Mouse (Mus musculus): ENCODE measurements around the gene 1600012H06Rik. TPM values are rescaled to one million over a fixed set of nuclear protein-coding genes. Genes with fewer than 3 reads are reported as not detected.
"Not testable (repeated sequence)": the region's sequence is repeated elsewhere in the genome, so short reads cannot be mapped to it uniquely, and the experiment has no call there.

1600012H06Rik gene
- polyA plus RNA-seq (2012): 0.07 and 0.19 TPM in 2 replicates

DNA sequence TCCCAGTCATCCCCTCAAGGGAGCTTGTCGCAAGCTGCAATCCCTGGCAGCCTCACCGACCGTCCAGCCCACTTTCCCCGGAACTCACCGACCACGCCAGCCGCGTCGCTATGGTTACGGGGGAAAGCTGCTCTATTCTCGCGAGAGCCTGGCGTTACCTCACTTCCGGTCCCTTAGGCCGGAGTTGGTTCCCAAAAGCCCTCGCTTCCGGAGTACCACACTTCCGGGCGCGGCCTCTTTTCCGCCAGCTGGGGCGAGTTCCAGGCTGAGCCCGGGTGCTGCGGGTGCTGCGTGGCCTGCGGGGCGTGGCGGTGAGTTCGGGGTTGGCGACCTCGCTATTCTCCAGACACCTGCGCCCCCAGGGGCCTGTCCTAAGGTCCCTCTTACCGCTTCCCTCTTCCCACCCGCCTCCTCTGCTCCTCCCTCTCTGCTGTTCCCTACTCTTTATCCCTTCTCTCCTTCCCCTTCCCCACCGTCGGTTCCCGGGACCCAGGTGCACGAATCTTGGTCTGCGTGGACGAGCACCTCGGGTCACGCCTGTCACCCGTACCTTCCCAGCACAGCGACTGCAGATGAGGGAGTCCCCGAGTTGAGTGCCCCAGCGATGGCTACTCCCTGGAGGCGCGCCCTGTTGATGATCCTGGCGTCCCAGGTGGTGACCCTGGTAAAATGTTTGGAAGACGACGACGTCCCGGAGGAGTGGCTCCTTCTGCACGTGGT lies at the start of gene 1600012H06Rik, which contains the start of gene Wdr27:
Gene 1600012H06Rik (plus strand): TSS at position 176 of the 720 bp plus-strand sequence.
Gene Wdr27 (minus strand): TSS at position 150 of the 720 bp plus-strand sequence.
- TF ChIP-seq GATA1 (IDR thresholded peaks at IDR 0.05; ENCODE audit: low read length) (no peak), TAL1 (IDR thresholded peaks at IDR 0.05; ENCODE audit: low read length) (no peak)
- H3K36me3 ChIP-seq (ENCODE audit: control insufficient read depth): peaks cover 45% of the 10 kb centered on the region
- peaks cover 27% of the 10 kb centered on the region for H3K4me1 ChIP-seq (ENCODE audit: control insufficient read depth)

DNA sequence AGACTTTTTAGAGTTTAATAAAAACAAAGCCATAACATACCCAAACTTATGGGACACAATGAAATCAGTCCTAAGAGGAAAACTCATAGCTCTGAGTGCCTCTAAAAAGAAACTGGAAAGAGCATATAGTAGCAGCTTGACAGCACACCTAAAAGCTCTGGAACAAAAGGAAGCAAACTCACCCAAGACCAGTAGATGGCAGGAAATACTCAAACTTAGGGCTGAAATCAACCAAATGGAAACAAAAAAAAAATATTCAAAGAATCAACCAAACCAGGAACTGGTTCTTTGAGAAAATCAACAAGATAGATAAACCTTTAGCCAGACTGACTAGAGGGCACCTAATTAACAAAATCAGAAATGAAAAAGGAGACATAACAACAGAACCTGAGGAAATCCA lies 47.9 kb upstream of the 1600012H06Rik start:
- H3K9me3 ChIP-seq (ENCODE audit: control insufficient read depth, low read length); H3K36me3 ChIP-seq (ENCODE audit: control insufficient read depth); H3K4me3 ChIP-seq (replicated peaks); H3K4me1 ChIP-seq (ENCODE audit: control insufficient read depth); H3K27me3 ChIP-seq (ENCODE audit: control insufficient read depth): not testable (repeated sequence)

More for the DNA sequence above, at the start of gene 1600012H06Rik, which contains the start of gene Wdr27:
- H3K9me3 ChIP-seq (ENCODE audit: control insufficient read depth, low read length): no peaks in the 10 kb centered on the region
- H3K4me3 ChIP-seq (replicated peaks): peak within 1 kb of the TSS; percentile 68
- no peaks in the 10 kb centered on the region for H3K27me3 ChIP-seq (ENCODE audit: control insufficient read depth)

DNA sequence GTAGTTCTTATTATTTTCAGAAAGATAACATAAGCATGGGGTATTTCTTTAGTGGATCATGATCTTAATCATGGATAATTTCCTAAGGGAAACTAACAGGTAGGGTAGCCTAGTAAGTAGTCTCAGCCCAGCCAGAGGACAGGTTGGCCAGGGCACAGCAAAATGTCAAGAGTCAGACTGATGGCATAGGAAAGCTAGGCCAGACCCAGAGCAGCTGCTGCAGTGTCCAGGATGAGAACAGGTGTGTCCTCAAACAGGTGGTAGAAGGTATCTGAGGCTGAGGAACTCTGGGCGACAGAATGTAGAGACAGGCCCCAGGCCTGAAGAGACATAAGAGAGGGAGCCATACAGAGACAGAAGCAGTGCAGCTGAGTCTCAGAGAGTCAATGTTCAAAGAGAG lies 44.0 kb upstream of the 1600012H06Rik start:
- Histone ChIP-seq H3K4me3 (replicated peaks) (no peak overlapping the region), H3K27me3 (ENCODE audit: control insufficient read depth) (no peaks in the 10 kb centered on the region), H3K4me1 (ENCODE audit: control insufficient read depth) (no peaks in the 10 kb centered on the region), H3K9me3 (ENCODE audit: control insufficient read depth, low read length) (no peaks in the 10 kb centered on the region), H3K36me3 (ENCODE audit: control insufficient read depth) (no peaks in the 10 kb centered on the region)
- TF ChIP-seq TAL1 (IDR thresholded peaks at IDR 0.05; ENCODE audit: low read length) (no peak), GATA1 (IDR thresholded peaks at IDR 0.05; ENCODE audit: low read length) (no peak)

GRCm38 (mm10) chr17:14903212-14903611 lies 39.8 kb upstream of the 1600012H06Rik start:
- no peak for TF ChIP-seq GATA1 (IDR thresholded peaks at IDR 0.05; ENCODE audit: low read length)
- TF ChIP-seq TAL1 (IDR thresholded peaks at IDR 0.05; ENCODE audit: low read length): no peak
- no peak overlapping the region for H3K4me3 ChIP-seq (replicated peaks)
- no peaks in the 10 kb centered on the region for H3K36me3 ChIP-seq (ENCODE audit: control insufficient read depth)
- no peaks in the 10 kb centered on the region for H3K4me1 ChIP-seq (ENCODE audit: control insufficient read depth)
- H3K9me3 ChIP-seq (ENCODE audit: control insufficient read depth, low read length): no peaks in the 10 kb centered on the region
- H3K27me3 ChIP-seq (ENCODE audit: control insufficient read depth): no peaks in the 10 kb centered on the region

GRCm38 (mm10) chr17:14904206-14904605 lies 38.8 kb upstream of the 1600012H06Rik start:
- H3K36me3 ChIP-seq (ENCODE audit: control insufficient read depth): no peaks in the 10 kb centered on the region
- H3K9me3 ChIP-seq (ENCODE audit: control insufficient read depth, low read length): no peaks in the 10 kb centered on the region
- H3K4me1 ChIP-seq (ENCODE audit: control insufficient read depth): no peaks in the 10 kb centered on the region
- H3K4me3 ChIP-seq (replicated peaks): no peak overlapping the region
- TF ChIP-seq TAL1 (IDR thresholded peaks at IDR 0.05; ENCODE audit: low read length) (no peak), GATA1 (IDR thresholded peaks at IDR 0.05; ENCODE audit: low read length) (no peak)
- no peaks in the 10 kb centered on the region for H3K27me3 ChIP-seq (ENCODE audit: control insufficient read depth)

GRCm38 (mm10) chr17:14904637-14905265 lies 38.2 kb upstream of the 1600012H06Rik start:
- Histone ChIP-seq H3K27me3 (ENCODE audit: control insufficient read depth) (no peaks in the 10 kb centered on the region), H3K36me3 (ENCODE audit: control insufficient read depth) (no peaks in the 10 kb centered on the region), H3K4me3 (replicated peaks) (no peak overlapping the region), H3K9me3 (ENCODE audit: control insufficient read depth, low read length) (no peaks in the 10 kb centered on the region), H3K4me1 (ENCODE audit: control insufficient read depth) (no peaks in the 10 kb centered on the region)
- no peak for TF ChIP-seq TAL1 (IDR thresholded peaks at IDR 0.05; ENCODE audit: low read length)
- no peak for TF ChIP-seq GATA1 (IDR thresholded peaks at IDR 0.05; ENCODE audit: low read length)

DNA sequence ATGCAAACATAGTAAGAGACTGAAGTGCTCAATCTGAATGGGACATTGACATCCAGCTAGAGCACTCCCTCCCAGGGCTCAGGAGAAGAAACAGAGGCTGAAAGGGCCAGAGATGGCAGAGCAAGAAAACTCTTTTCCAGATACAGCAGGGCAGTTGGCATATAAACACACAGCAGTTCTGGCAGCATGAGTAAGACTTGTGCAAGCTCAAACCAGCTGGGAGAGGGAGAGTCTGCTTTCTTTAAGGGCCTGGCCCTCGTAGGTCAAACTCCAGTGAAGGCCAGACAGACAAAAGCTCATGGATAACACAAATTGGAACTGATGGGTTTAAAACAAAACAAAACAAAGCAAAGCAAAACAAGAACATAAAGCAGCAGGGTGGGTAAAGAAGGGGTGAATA lies 36.4 kb upstream of the 1600012H06Rik start:
- Histone ChIP-seq H3K36me3 (ENCODE audit: control insufficient read depth) (no peaks in the 10 kb centered on the region), H3K27me3 (ENCODE audit: control insufficient read depth) (no peaks in the 10 kb centered on the region), H3K4me3 (replicated peaks) (no peak overlapping the region), H3K4me1 (ENCODE audit: control insufficient read depth) (no peaks in the 10 kb centered on the region), H3K9me3 (ENCODE audit: control insufficient read depth, low read length) (no peaks in the 10 kb centered on the region)
- TF ChIP-seq TAL1 (IDR thresholded peaks at IDR 0.05; ENCODE audit: low read length) (no peak), GATA1 (IDR thresholded peaks at IDR 0.05; ENCODE audit: low read length) (no peak)

- H3K9me3 ChIP-seq (ENCODE audit: control insufficient read depth, low read length): no peaks in the 10 kb centered on the region
- TF ChIP-seq GATA1 (IDR thresholded peaks at IDR 0.05; ENCODE audit: low read length): no peak
- TF ChIP-seq TAL1 (IDR thresholded peaks at IDR 0.05; ENCODE audit: low read length): no peak
- no peaks in the 10 kb centered on the region for H3K4me1 ChIP-seq (ENCODE audit: control insufficient read depth)
- H3K4me3 ChIP-seq (replicated peaks): no peak overlapping the region
- no peaks in the 10 kb centered on the region for H3K36me3 ChIP-seq (ENCODE audit: control insufficient read depth)
- H3K27me3 ChIP-seq (ENCODE audit: control insufficient read depth): no peaks in the 10 kb centered on the region
Observed at GRCm38 (mm10) chr17:14907136-14907535, 35.8 kb upstream of the 1600012H06Rik start.

DNA sequence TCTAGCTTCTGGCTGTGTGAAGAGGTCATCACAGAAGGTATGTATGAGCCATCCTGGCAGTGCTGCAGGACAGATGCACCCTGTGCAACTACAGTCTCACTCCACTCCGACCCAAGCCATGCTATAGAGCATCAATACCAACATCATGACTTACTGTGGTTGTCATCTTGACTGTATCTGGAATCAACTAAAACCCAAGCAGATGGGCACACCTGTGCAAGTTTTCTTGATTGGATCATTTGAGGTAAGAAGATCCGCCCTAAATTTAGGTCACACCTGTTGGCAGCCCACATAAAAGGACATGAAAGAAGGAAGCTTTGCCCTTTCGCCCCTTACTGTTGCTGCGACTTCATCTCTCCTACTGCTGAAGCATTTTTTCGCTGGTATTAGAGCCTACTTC lies 33.7 kb upstream of the 1600012H06Rik start:
- Histone ChIP-seq H3K4me1 (ENCODE audit: control insufficient read depth) (no peaks in the 10 kb centered on the region), H3K36me3 (ENCODE audit: control insufficient read depth) (no peaks in the 10 kb centered on the region), H3K4me3 (replicated peaks) (no peak overlapping the region), H3K9me3 (ENCODE audit: control insufficient read depth, low read length) (no peaks in the 10 kb centered on the region), H3K27me3 (ENCODE audit: control insufficient read depth) (no peaks in the 10 kb centered on the region)
- TF ChIP-seq TAL1 (IDR thresholded peaks at IDR 0.05; ENCODE audit: low read length) (no peak), GATA1 (IDR thresholded peaks at IDR 0.05; ENCODE audit: low read length) (no peak)

Measured in erythroblast, embryonic 14.5 days (primary cell).